ENCODE assay signal across 9 mouse cellular contexts in the genomic region with DNA sequence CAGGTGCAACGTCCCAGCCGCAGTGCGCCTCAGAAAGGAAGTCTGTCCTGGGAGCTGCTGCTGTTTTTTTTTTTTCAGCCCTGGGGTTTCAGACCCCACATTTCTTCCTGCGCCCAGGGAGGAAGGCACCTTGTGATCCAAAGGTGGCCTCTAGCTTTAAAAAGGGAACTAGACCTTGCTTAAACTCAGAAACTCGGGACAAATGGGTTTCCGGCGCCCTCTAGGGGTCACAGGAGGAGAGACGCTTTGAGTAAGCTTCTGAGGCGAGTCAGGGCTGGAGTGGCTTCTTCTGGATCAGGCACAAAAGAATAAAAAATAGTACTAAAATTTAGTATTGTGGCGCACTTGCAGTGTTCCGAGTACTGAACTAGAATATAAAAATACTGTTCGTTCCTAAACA. TPM values are rescaled to one million over a fixed set of nuclear protein-coding genes. Genes with fewer than 3 reads are reported as not detected.
DNase-seq lines count a peak whose midpoint lies in the region; ATAC-seq and TF ChIP-seq lines count a peak whose summit lies in the region.
"Had no signal": no experiment of that assay in that cellular context is flagged by ENCODE, and none has a peak within 500 bp of the region (broad histone marks: within the 10 kb centered on the region; RNA-seq: fewer than 3 reads in every experiment).

No protein-coding gene starts in this region.

- H3K9ac ChIP-seq in forebrain, embryonic 11.5 days (ENCODE audit: low read length), result no peak overlapping the region
- no peak overlapping the region for H3K9ac ChIP-seq in forebrain, embryonic 12.5 days
- H3K9ac ChIP-seq in MEL (ENCODE audit: control insufficient read depth, low read depth, low read length, poor library complexity, severe bottlenecking), result peak overlapping the region; percentile 45
- no peak overlapping the region for H3K9ac ChIP-seq in kidney, embryonic 15.5 days
- H3K9ac ChIP-seq in liver, postnatal 0 days (replicated peaks), result no peak overlapping the region; the same call in 1 of the 2 replicates

- peak; percentile 95 for TF ChIP-seq RAD21 in MEL (IDR thresholded peaks at IDR 0.05; ENCODE audit: low read depth, low read length)

- ATAC-seq in forebrain, embryonic 11.5 days (replicated peaks; ENCODE audit: low FRiP score), result no peak
- no peak for ATAC-seq in forebrain, embryonic 12.5 days (ENCODE audit: low FRiP score)
- ATAC-seq in kidney, embryonic 15.5 days (replicated peaks; ENCODE audit: low FRiP score), result no peak
- ATAC-seq in liver, postnatal 0 days, result 0 out of 2 replicates have a peak, but pooled peaks have one; percentile 49

- H3K36me3 ChIP-seq in forebrain, embryonic 11.5 days (ENCODE audit: control insufficient read depth, insufficient read depth, low read length), result no peaks in the 10 kb centered on the region
- H3K36me3 ChIP-seq in forebrain, embryonic 12.5 days (replicated peaks), result no peaks in the 10 kb centered on the region
- H3K36me3 ChIP-seq in MEL (ENCODE audit: control insufficient read depth in 1 of 2, insufficient read depth in 2 of 2, low read length in 2 of 2), result no peaks in the 10 kb centered on the region
- H3K36me3 ChIP-seq in kidney, embryonic 15.5 days, result no peaks in the 10 kb centered on the region
- no peaks in the 10 kb centered on the region for H3K36me3 ChIP-seq in liver, postnatal 0 days (replicated peaks; ENCODE audit: insufficient read depth, low read length)

- H3K4me3 ChIP-seq in forebrain, embryonic 11.5 days (ENCODE audit: low read depth, low read length), result no peak overlapping the region
- no peak overlapping the region for H3K4me3 ChIP-seq in forebrain, embryonic 12.5 days (replicated peaks)
- H3K4me3 ChIP-seq in MEL (ENCODE audit: control insufficient read depth in 1 of 2, insufficient read depth in 1 of 2, low read depth in 2 of 2, low read length in 2 of 2), result peak overlapping the region; percentile 40 to 55; a peak in 3 of 4 replicates
- no peak overlapping the region for H3K4me3 ChIP-seq in kidney, embryonic 15.5 days (replicated peaks)
- H3K4me3 ChIP-seq in liver, postnatal 0 days (ENCODE audit: low read depth, low read length), result peak overlapping the region; percentile 15; the same call in 1 of the 2 replicates
- H3K4me3 ChIP-seq: myocyte had no signal

- no peaks in the 10 kb centered on the region for H3K79me2 ChIP-seq in MEL (ENCODE audit: control insufficient read depth, insufficient read depth, low read length, poor library complexity)

- no peak for TF ChIP-seq POLR2A in MEL (IDR thresholded peaks at IDR 0.05; ENCODE audit: control insufficient read depth in 1 of 2, insufficient read depth in 1 of 2, low read depth in 1 of 2, low read length in 2 of 2, poor library complexity in 1 of 2)

- whole genome bisulfite sequencing in forebrain, embryonic 11.5 days, result under 1% methylated on average over 12 of the region's 12 CpGs
- WGBS in forebrain, embryonic 12.5 days, result 1% methylated on average over 12 of the region's 12 CpGs
- 1% methylated on average over 12 of the region's 12 CpGs for WGBS in kidney, embryonic 15.5 days
- under 1% methylated on average over 12 of the region's 12 CpGs for WGBS in liver, postnatal 0 days (ENCODE audit: insufficient replicate concordance)

- H3K4me2 ChIP-seq in forebrain, embryonic 11.5 days (ENCODE audit: low read depth, low read length, severe bottlenecking), result no peak overlapping the region
- no peak overlapping the region for H3K4me2 ChIP-seq in forebrain, embryonic 12.5 days
- peak overlapping the region; percentile 33 for H3K4me2 ChIP-seq in kidney, embryonic 15.5 days
- peak overlapping the region; percentile 61 for H3K4me2 ChIP-seq in liver, postnatal 0 days (ENCODE audit: low read depth, low read length)

- H3K27me3 ChIP-seq in forebrain, embryonic 11.5 days (ENCODE audit: control insufficient read depth, insufficient read depth, low read length), result peaks cover 94% of the 10 kb centered on the region
- peaks cover 99% of the 10 kb centered on the region for H3K27me3 ChIP-seq in forebrain, embryonic 12.5 days
- H3K27me3 ChIP-seq in MEL (ENCODE audit: control insufficient read depth in 1 of 2, insufficient read depth in 2 of 2, low read length in 2 of 2), result peaks cover 0 to 2% of the 10 kb centered on the region in 2 experiments; a peak in 2 of 4 replicates
- peaks cover 99% of the 10 kb centered on the region for H3K27me3 ChIP-seq in kidney, embryonic 15.5 days
- H3K27me3 ChIP-seq in liver, postnatal 0 days (ENCODE audit: insufficient read depth, low read length), result peaks cover 88% of the 10 kb centered on the region

- H3K27ac ChIP-seq in forebrain, embryonic 11.5 days (ENCODE audit: low read depth, low read length), result no peak overlapping the region
- H3K27ac ChIP-seq in forebrain, embryonic 12.5 days, result no peak overlapping the region
- no peak overlapping the region for H3K27ac ChIP-seq in MEL (ENCODE audit: control insufficient read depth, low read depth, low read length)
- H3K27ac ChIP-seq in kidney, embryonic 15.5 days, result no peak overlapping the region
- no peak overlapping the region for H3K27ac ChIP-seq in liver, postnatal 0 days (ENCODE audit: low read depth)

- peak; percentile 87 to 98 (median 96) for TF ChIP-seq CTCF in MEL (IDR thresholded peaks at IDR 0.05 in 2 of 3, conservative IDR thresholded peaks at IDR 0.05 in 1 of 3; ENCODE audit: control insufficient read depth in 1 of 3, insufficient read depth in 1 of 3, low read depth in 2 of 3, low read length in 3 of 3, poor library complexity in 1 of 3, severe bottlenecking in 1 of 3)
- peak; percentile 84 for TF ChIP-seq CTCF in liver, postnatal 0 days (IDR thresholded peaks at IDR 0.05; ENCODE audit: low read depth)

- no peak for TF ChIP-seq EP300 in MEL (IDR thresholded peaks at IDR 0.05; ENCODE audit: low read depth in 1 of 2, low read length in 2 of 2)
- TF ChIP-seq EP300 in liver, postnatal 0 days (IDR thresholded peaks at IDR 0.05; ENCODE audit: low read depth), result no peak

- intact Hi-C loops in gastrocnemius, postnatal 14 days (cut with DNase I; ENCODE audit: low total_unique reads), result loop anchor here (2.0 kb wide), 1 partner anchor 44 kb away; no protein-coding TSS in a partner anchor

- DNase-seq in forebrain, embryonic 11.5 days (ENCODE audit: low spot score), result peak; percentile 84
- peak; percentile 93 for DNase-seq in MEL (ENCODE audit: low read depth, low spot score)
- DNase-seq in cerebellum, adult 8-10 months, result peak; percentile 44
- DNase-seq in gastrocnemius, postnatal 14 days, result peak; percentile 62
- peak; percentile 81 for DNase-seq in liver, postnatal 0 days
- peak; percentile 44 for DNase-seq in skeletal muscle tissue, adult 2 months (ENCODE audit: low read depth, low spot score)

- H3K9me3 ChIP-seq in forebrain, embryonic 11.5 days (ENCODE audit: control insufficient read depth, low read length), result no peaks in the 10 kb centered on the region
- no peaks in the 10 kb centered on the region for H3K9me3 ChIP-seq in forebrain, embryonic 12.5 days
- H3K9me3 ChIP-seq in MEL (replicated peaks; ENCODE audit: insufficient read depth, low read length), result no peaks in the 10 kb centered on the region
- no peaks in the 10 kb centered on the region for H3K9me3 ChIP-seq in kidney, embryonic 15.5 days (replicated peaks)
- no peaks in the 10 kb centered on the region for H3K9me3 ChIP-seq in liver, postnatal 0 days (ENCODE audit: low read length)

- H3K4me1 ChIP-seq in forebrain, embryonic 11.5 days (replicated peaks; ENCODE audit: control insufficient read depth, insufficient read depth, low read length), result no peaks in the 10 kb centered on the region
- H3K4me1 ChIP-seq in forebrain, embryonic 12.5 days, result 0 out of 2 replicates have a peak, but pooled peaks cover under 1% of the 10 kb centered on the region
- no peaks in the 10 kb centered on the region for H3K4me1 ChIP-seq in MEL (ENCODE audit: control insufficient read depth in 1 of 2, insufficient read depth in 2 of 2, low read length in 2 of 2)
- peaks cover 11% of the 10 kb centered on the region; the same call in 1 of the 2 replicates for H3K4me1 ChIP-seq in kidney, embryonic 15.5 days
- peaks cover 4% of the 10 kb centered on the region; the same call in 1 of the 2 replicates for H3K4me1 ChIP-seq in liver, postnatal 0 days (ENCODE audit: insufficient read depth)

TF ChIP-seq in MEL, 35 proteins besides CTCF, POLR2A, EP300 and RAD21:
- TF ChIP-seq ZC3H11A (IDR thresholded peaks at IDR 0.05; ENCODE audit: low read depth, low read length) (peak; percentile 74; the same call in 1 of the 2 replicates), POLR2AphosphoS2 (IDR thresholded peaks at IDR 0.05; ENCODE audit: low read length) (no peak), MAFK (IDR thresholded peaks at IDR 0.05; ENCODE audit: borderline replicate concordance, low read depth, low read length) (no peak), ELF1 (IDR thresholded peaks at IDR 0.05; ENCODE audit: low read depth, low read length) (no peak), SMC3 (IDR thresholded peaks at IDR 0.05; ENCODE audit: low read depth, low read length) (peak; percentile 81), MYC (IDR thresholded peaks at IDR 0.05; ENCODE audit: low read depth, low read length) (no peak), TAL1 (IDR thresholded peaks at IDR 0.05; ENCODE audit: low read length) (no peak), ZNF384 (IDR thresholded peaks at IDR 0.05; ENCODE audit: low read depth, low read length) (no peak)

RNA-seq across cellular contexts. Expression of gene Tlx1, which starts 10.6 kb away (rescaled TPM):
- polyA plus RNA-seq in forebrain, embryonic 11.5 days (2014; fragmentation: Nextera tagmentation; extraction: Ambion mirVana), result not detected in 2 replicates
- polyA plus RNA-seq in forebrain, embryonic 12.5 days (2016; fragmentation: Nextera tagmentation; extraction: Ambion mirVana), result 0.11 TPM in 1 of 2 replicates, not detected in the other
- not detected in 2 replicates for total RNA-seq in MEL (2012; rRNA removed)
- polyA plus RNA-seq in MEL (2012; ENCODE audit: insufficient read depth in 1 of 2, insufficient read length in 2 of 2, low read depth in 1 of 2, low replicate concordance in 2 of 2, missing spikeins in 1 of 2), result not detected
- total RNA-seq in gastrocnemius, postnatal 14 days (2021), result not detected
- polyA plus RNA-seq in kidney, embryonic 15.5 days (2015; fragmentation: Nextera tagmentation; extraction: Ambion mirVana), result not detected in 2 replicates
- polyA plus RNA-seq in liver, postnatal 0 days (2015; fragmentation: Nextera tagmentation; extraction: Ambion mirVana), result not detected in 2 replicates
- polyA plus RNA-seq: myocyte had no signal

Comparison
In these comparisons a context has a peak if more than half of its experiments do, and no peak if none do; other contexts are left out.
1. H3K4me2 ChIP-seq: peak in kidney, embryonic 15.5 days (single experiment) and liver, postnatal 0 days (single experiment); none in forebrain, embryonic 11.5 days (single experiment) and forebrain, embryonic 12.5 days (single experiment).
2. H3K4me3 ChIP-seq: peak in MEL (2 of 2) and liver, postnatal 0 days (single experiment); none in forebrain, embryonic 11.5 days (single experiment), forebrain, embryonic 12.5 days (single experiment) and kidney, embryonic 15.5 days (single experiment).
3. Peak in every context shown above with its lines, with median percentiles within 50 percentile points of each other: DNase-seq.